Mouse (Mus musculus) erythroid progenitor cell, adult 5-6 weeks (primary cell): ENCODE data around the gene Cdkn2aip. TPM values are rescaled to one million over a fixed set of nuclear protein-coding genes. Genes with fewer than 3 reads are reported as not detected.

Experiments
- ATAC-seq: replicated peaks from 2 replicates; pipeline ENCODE4 v1.8.0; 2016; ENCODE audit warnings: moderate number of reproducible peaks, mild to moderate bottlenecking, moderate TSS enrichment, inconsistent platforms; ENCODE audit not compliant: poor library complexity, low FRiP score, severe bottlenecking
- total RNA-seq, 2 experiments: library from RNA; stranded (forward) in 1 of 2; stranded (reverse) in 1 of 2; fragments of 150-400 nt in 1 of 2; fragments of 186-747, 209-891 nt in 1 of 2; gene quantifications; 2 replicates each; pipeline versions ENCODE4 v1.2.3 to v1.2.4; 2015 to 2017; ENCODE audit warnings: low replicate concordance in 2 of 2

The Cdkn2aip gene
- total RNA-seq, 2 experiments from 2014 or later, result 13.0 to 14.4 TPM

- ATAC-seq, result no peak
These were observed 11.4 kb downstream of the Cdkn2aip start for GRCm38 (mm10) chr8:47702333-47702732.

- ATAC-seq, result no peak
These were observed 16.0 kb downstream of the Cdkn2aip start for GRCm38 (mm10) chr8:47697696-47698095.

GRCm38 (mm10) chr8:47695431-47696105, 18.2 kb downstream of the Cdkn2aip start:
- ATAC-seq, result no peak

GRCm38 (mm10) chr8:47693119-47693518, 20.6 kb downstream of the Cdkn2aip start:
- no peak for ATAC-seq

GRCm38 (mm10) chr8:47691831-47692230, 21.9 kb downstream of the Cdkn2aip start:
- no peak for ATAC-seq

- no peak for ATAC-seq
These were observed 22.4 kb downstream of the Cdkn2aip start for GRCm38 (mm10) chr8:47691303-47691702.

GRCm38 (mm10) chr8:47690674-47691078, 23.1 kb downstream of the Cdkn2aip start:
- no peak for ATAC-seq

- ATAC-seq, result peak; percentile 66; the same call in 1 of the 2 replicates
These were observed 23.9 kb downstream of the Cdkn2aip start for GRCm38 (mm10) chr8:47689704-47690326.

- ATAC-seq, result no peak
These were observed 29.3 kb downstream of the Cdkn2aip start for GRCm38 (mm10) chr8:47684441-47684840.

GRCm38 (mm10) chr8:47683994-47684393, 29.7 kb downstream of the Cdkn2aip start:
- ATAC-seq, result no peak

- no peak for ATAC-seq
These were observed 33.4 kb downstream of the Cdkn2aip start for GRCm38 (mm10) chr8:47680306-47680705.

- ATAC-seq, result no peak
These were observed 34.1 kb downstream of the Cdkn2aip start for GRCm38 (mm10) chr8:47679603-47680002.

- ATAC-seq, result no peak
These were observed 37.1 kb downstream of the Cdkn2aip start for GRCm38 (mm10) chr8:47676631-47677030.

- no peak for ATAC-seq
These were observed 37.5 kb downstream of the Cdkn2aip start for GRCm38 (mm10) chr8:47676224-47676623.

- ATAC-seq, result peak; percentile 39; the same call in 1 of the 2 replicates
These were observed 37.9 kb downstream of the Cdkn2aip start for GRCm38 (mm10) chr8:47675786-47676185.

- peak; percentile 90 for ATAC-seq
These were observed 38.7 kb downstream of the Cdkn2aip start, which contains the start of gene Ing2 for GRCm38 (mm10) chr8:47674777-47675710. Gene Ing2 (minus strand): TSS chr8:47675556.

GRCm38 (mm10) chr8:47674140-47674776, 39.5 kb downstream of the Cdkn2aip start:
- ATAC-seq, result peak; percentile 13

- peak; percentile 49 for ATAC-seq
These were observed 40.2 kb downstream of the Cdkn2aip start for GRCm38 (mm10) chr8:47673317-47674139.

- ATAC-seq, result no peak
These were observed 49.4 kb downstream of the Cdkn2aip start for GRCm38 (mm10) chr8:47664231-47664785.
